In the genomic region with DNA sequence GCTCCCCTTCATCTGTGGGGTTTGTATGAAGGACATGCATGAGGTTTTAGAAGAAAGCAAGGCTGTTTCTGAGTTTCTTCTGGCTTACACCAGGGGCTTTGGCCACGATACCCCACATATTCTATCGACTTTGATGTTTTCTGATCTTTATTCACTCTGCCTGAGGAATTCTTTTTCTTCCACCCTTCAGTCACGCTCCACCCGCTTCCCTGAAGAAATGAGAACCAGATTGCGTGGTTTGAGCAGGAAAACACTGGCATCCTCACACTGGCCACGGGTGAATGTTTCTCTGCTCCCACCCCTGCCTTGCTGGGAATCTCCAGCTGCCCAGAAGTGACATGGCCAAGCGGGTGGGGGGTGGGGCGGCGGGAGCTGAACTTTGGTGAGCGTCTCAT, we compare ENCODE assay signal across 10 mouse cellular contexts. TPM values are rescaled to one million over a fixed set of nuclear protein-coding genes. Genes with fewer than 3 reads are reported as not detected.
DNase-seq lines count a peak whose midpoint lies in the region; ATAC-seq and TF ChIP-seq lines count a peak whose summit lies in the region.
"Had no signal": no experiment of that assay in that cellular context is flagged by ENCODE, and none has a peak within 500 bp of the region (broad histone marks: within the 10 kb centered on the region; RNA-seq: fewer than 3 reads in every experiment).

No protein-coding gene starts in this region.

- H3K4me1 ChIP-seq in heart, embryonic 11.5 days (ENCODE audit: control insufficient read depth, insufficient read depth, low read length), result peaks cover 27% of the 10 kb centered on the region
- H3K4me1 ChIP-seq in heart, adult 2 months (ENCODE audit: control insufficient read depth, insufficient read depth, low read length), result peaks cover 14% of the 10 kb centered on the region
- H3K4me1 ChIP-seq in cortical plate, adult 2 months (ENCODE audit: control insufficient read depth, insufficient read depth, low read length), result peaks cover 4% of the 10 kb centered on the region; the same call in 1 of the 2 replicates
- peaks cover 57% of the 10 kb centered on the region for H3K4me1 ChIP-seq in limb, embryonic 13.5 days

- no peak for ATAC-seq in heart, embryonic 11.5 days (replicated peaks; ENCODE audit: insufficient number of reproducible peaks, low FRiP score, low TSS enrichment)
- ATAC-seq in limb, embryonic 13.5 days (ENCODE audit: low FRiP score, low read depth), result no peak

- H3K4me3 ChIP-seq in heart, embryonic 11.5 days (ENCODE audit: low read depth, low read length), result no peak overlapping the region
- H3K4me3 ChIP-seq in heart, adult 2 months, result no peak overlapping the region
- no peak overlapping the region for H3K4me3 ChIP-seq in left cerebral cortex, adult 2 months
- no peak overlapping the region for H3K4me3 ChIP-seq in cortical plate, adult 2 months (ENCODE audit: insufficient read depth, low read length)
- H3K4me3 ChIP-seq in limb, embryonic 13.5 days, result no peak overlapping the region

- DNase-seq in heart, adult 2 months, result no peak
- peak in 1 of 2 experiments; percentile 12 for DNase-seq in left cerebral cortex, adult 2 months (ENCODE audit: extremely low spot score in 1 of 2, low spot score in 2 of 2)
- DNase-seq in left cerebral cortex, postnatal 14 days (ENCODE audit: low spot score in 2 of 2), result no peak
- DNase-seq in urinary bladder, postnatal 36 days (ENCODE audit: low spot score in 2 of 2), result no peak
- no peak for DNase-seq in layer of hippocampus, adult 8-10 months (ENCODE audit: low spot score in 2 of 2)

- H3K9ac ChIP-seq in heart, embryonic 11.5 days (ENCODE audit: low read depth, low read length), result no peak overlapping the region
- H3K9ac ChIP-seq in heart, adult 2 months (ENCODE audit: low read depth, low read length), result no peak overlapping the region
- H3K9ac ChIP-seq in limb, embryonic 13.5 days, result peak overlapping the region; percentile 39

- H3K27me3 ChIP-seq in heart, embryonic 11.5 days (ENCODE audit: control insufficient read depth, insufficient read depth, low read length), result no peaks in the 10 kb centered on the region
- H3K27me3 ChIP-seq in heart, adult 2 months (ENCODE audit: control insufficient read depth, insufficient read depth, low read length), result no peaks in the 10 kb centered on the region
- H3K27me3 ChIP-seq in limb, embryonic 13.5 days, result no peaks in the 10 kb centered on the region

- no peaks in the 10 kb centered on the region for H3K79me2 ChIP-seq in heart, adult 2 months (replicated peaks; ENCODE audit: control insufficient read depth, insufficient read depth, low read length)

- intact Hi-C loops in heart, adult 2 months (cut with DNase I), result loop anchor here (1.0 to 5.0 kb wide), 3 partner anchors 57 to 202 kb away; no protein-coding TSS in a partner anchor
- intact Hi-C loops in left cerebral cortex, adult 2 months (cut with DNase I), result loop anchor here (1.0 to 5.0 kb wide), 3 partner anchors 84 to 197 kb away; partner anchors contain the start of genes Gjd3 and Rara
- intact Hi-C loops in left cerebral cortex, postnatal 14 days (cut with DNase I), result loop anchor here (5.0 kb wide), 2 partner anchors 82 to 142 kb away; partner anchors contain the start of genes Gjd3 and Igfbp4

- 49% methylated on average over 10 of the region's 10 CpGs for WGBS in heart, embryonic 11.5 days (ENCODE audit: insufficient replicate concordance)
- WGBS in heart, adult 2 months, result 69% methylated on average over 10 of the region's 10 CpGs
- WGBS in limb, embryonic 13.5 days, result 25% methylated on average over 10 of the region's 10 CpGs

- peak overlapping the region; percentile 51; the same call in 1 of the 2 replicates for H3K27ac ChIP-seq in heart, embryonic 11.5 days (ENCODE audit: low read depth, low read length)
- H3K27ac ChIP-seq in heart, adult 2 months, result no peak overlapping the region
- peak overlapping the region; percentile 77 for H3K27ac ChIP-seq in left cerebral cortex, adult 2 months
- peak overlapping the region; percentile 20; the same call in 1 of the 2 replicates for H3K27ac ChIP-seq in cortical plate, adult 2 months (ENCODE audit: insufficient read depth, low read length)
- peak overlapping the region; percentile 84 for H3K27ac ChIP-seq in limb, embryonic 13.5 days

- H3K4me2 ChIP-seq in heart, embryonic 11.5 days, result no peak overlapping the region
- H3K4me2 ChIP-seq in limb, embryonic 13.5 days (replicated peaks), result peak overlapping the region; percentile 19; the same call in 1 of the 2 replicates

- TF ChIP-seq POLR2A in heart, adult 2 months (IDR thresholded peaks at IDR 0.05; ENCODE audit: insufficient read depth, low read depth, low read length), result no peak
- no peak for TF ChIP-seq POLR2A in cortical plate, adult 2 months (IDR thresholded peaks at IDR 0.05; ENCODE audit: extremely low read depth, insufficient read depth, low read length)

- no peak for TF ChIP-seq EP300 in heart, adult 2 months (IDR thresholded peaks at IDR 0.05; ENCODE audit: insufficient read depth, low read depth, low read length)

- no peak for TF ChIP-seq CTCF in heart, adult 2 months (IDR thresholded peaks at IDR 0.05)
- TF ChIP-seq CTCF in left cerebral cortex, adult 2 months (IDR thresholded peaks at IDR 0.05), result no peak
- TF ChIP-seq CTCF in cortical plate, adult 2 months (IDR thresholded peaks at IDR 0.05; ENCODE audit: extremely low read depth, insufficient read depth, low read length), result no peak

- H3K9me3 ChIP-seq in heart, embryonic 11.5 days (replicated peaks; ENCODE audit: control insufficient read depth, low read length), result no peaks in the 10 kb centered on the region
- H3K9me3 ChIP-seq in limb, embryonic 13.5 days, result peaks cover 5% of the 10 kb centered on the region; the same call in 1 of the 2 replicates

- H3K36me3 ChIP-seq in heart, embryonic 11.5 days (ENCODE audit: control insufficient read depth, insufficient read depth, low read length), result no peaks in the 10 kb centered on the region
- no peaks in the 10 kb centered on the region for H3K36me3 ChIP-seq in heart, adult 2 months (ENCODE audit: control insufficient read depth, insufficient read depth, low read length)
- H3K36me3 ChIP-seq in limb, embryonic 13.5 days, result no peaks in the 10 kb centered on the region

RNA-seq across cellular contexts. Expression of gene Ccr7, which starts 30.2 kb away (rescaled TPM):
- 0.21 and 0.36 TPM in 2 replicates for polyA plus RNA-seq in heart, embryonic 11.5 days (2014; fragmentation: Nextera tagmentation; extraction: Ambion mirVana)
- total RNA-seq in heart, adult 2 months (2021), result under 1 TPM; 0.29 to 0.59 TPM
- polyA plus RNA-seq in heart, adult 2 months (2012; rRNA removed), result 2.6 and 2.7 TPM in 2 replicates
- not detected for total RNA-seq in left cerebral cortex, adult 2 months (2021)
- not detected for total RNA-seq in left cerebral cortex, postnatal 14 days (2021)
- polyA plus RNA-seq in cortical plate, adult 2 months (2012; rRNA removed), result 0.15 and 0.19 TPM in 2 replicates
- polyA plus RNA-seq in limb, embryonic 13.5 days (2015; fragmentation: Nextera tagmentation; extraction: Ambion mirVana), result 0.39 and 0.83 TPM in 2 replicates
- not detected for total RNA-seq in layer of hippocampus, adult 8-10 months (2022)
- total RNA-seq: gastrocnemius, adult 18-20 months; layer of hippocampus, postnatal 10 days had no signal

RNA-seq across cellular contexts. Expression of gene Tns4, which starts 35.5 kb away (rescaled TPM):
- polyA plus RNA-seq in heart, embryonic 11.5 days (2014; fragmentation: Nextera tagmentation; extraction: Ambion mirVana), result 0.13 TPM in 1 of 2 replicates, not detected in the other
- under 1 TPM; 0.16 to 0.23 TPM for total RNA-seq in heart, adult 2 months (2021)
- polyA plus RNA-seq in heart, adult 2 months (2012; rRNA removed), result 0.49 and 1.1 TPM in 2 replicates
- total RNA-seq in left cerebral cortex, adult 2 months (2021), result 1 to 10 TPM in 1 of 2 experiments, under 1 TPM in 1; 0.19 to 1.1 TPM
- under 1 TPM; 0.33 to 0.34 TPM for total RNA-seq in left cerebral cortex, postnatal 14 days (2021)
- polyA plus RNA-seq in cortical plate, adult 2 months (2012; rRNA removed), result 0.17 and 0.25 TPM in 2 replicates
- polyA plus RNA-seq in limb, embryonic 13.5 days (2015; fragmentation: Nextera tagmentation; extraction: Ambion mirVana), result 0.55 and 1.2 TPM in 2 replicates
- total RNA-seq in layer of hippocampus, adult 8-10 months (2022), result under 1 TPM in 2 of 4 experiments, not detected in 2; 0.27 TPM
